9 mouse cellular contexts compared by ENCODE assay signal in genomic region chr6:108444435-108444834, GRCm38 (mm10).
DNase-seq lines count a peak whose midpoint lies in the region; ATAC-seq lines count a peak whose summit lies in the region.
"Had no signal": no experiment of that assay in that cellular context is flagged by ENCODE, and none has a peak within 500 bp of the region (broad histone marks: within the 10 kb centered on the region; RNA-seq: fewer than 3 reads in every experiment).

No protein-coding gene starts in this region.

- peak; percentile 75 for ATAC-seq in frontal cortex, adult (ENCODE audit: low TSS enrichment)

- DNase-seq in frontal cortex, postnatal 10 days (ENCODE audit: low spot score in 2 of 2) = no peak
- peak; percentile 87 for DNase-seq in 3T3-L1 (ENCODE audit: low read depth, low spot score)
- DNase-seq in cerebellum, adult 11 months = peak; percentile 63
- DNase-seq in layer of hippocampus, adult 9-11 months = peak; percentile 81
- DNase-seq in urinary bladder, postnatal 36 days (ENCODE audit: low spot score in 2 of 2) = no peak
- no peak for DNase-seq in urinary bladder, postnatal 10 days (ENCODE audit: low spot score)
- DNase-seq in lung, postnatal 14 days = no peak
- DNase-seq: gastrocnemius, postnatal 14 days had no signal

Comparison
In these comparisons a context has a peak if more than half of its experiments do, and no peak if none do; other contexts are left out.
1. DNase-seq: peak in 3T3-L1 (single experiment), cerebellum, adult 11 months (single experiment) and layer of hippocampus, adult 9-11 months (single experiment); none in frontal cortex, postnatal 10 days (0 of 2), urinary bladder, postnatal 36 days (0 of 2), urinary bladder, postnatal 10 days (single experiment) and lung, postnatal 14 days (single experiment).